Mouse (Mus musculus): ENCODE measurements around the gene Apol7a. TPM values are rescaled to one million over a fixed set of nuclear protein-coding genes. Genes with fewer than 3 reads are reported as not detected.

Gene Apol7a
- 1 to 10 TPM in 1 of 2 experiments, under 1 TPM in 1; 0.19 to 1.6 TPM for polyA plus RNA-seq (2012; fragmentation: generic; extraction: Trizol)

GRCm38 (mm10) chr15:77399027-77399426 lies at the start of gene Apol7a:
Gene Apol7a, minus strand, starts transcription at chr15:77399110.

GRCm38 (mm10) chr15:77447392-77447791 lies 48.5 kb upstream of the Apol7a start, which contains the start of gene Apol7b:
Gene Apol7b, minus strand, starts transcription at chr15:77447492.

GRCm38 (mm10) chr15:77411035-77411434 lies 12.1 kb upstream of the Apol7a start, which contains the start of gene Apol9a:
Gene Apol9a, minus strand, starts transcription at chr15:77411135.

Other genes with a start within 250 kb of the Apol7a start
- gene Rbfox2, start 92.1 kb downstream of the Apol7a start, polyA plus RNA-seq (2012; fragmentation: generic; extraction: Trizol) = 10 to 100 TPM in 1 of 2 experiments, 1 to 10 TPM in 1; 9.3 to 77.7 TPM
- gene Apol9a, start 12.0 kb upstream of the Apol7a start, polyA plus RNA-seq (2012; fragmentation: generic; extraction: Trizol) = 10 to 100 TPM; 13.5 to 90.2 TPM
- gene Apol7b, start 48.4 kb upstream of the Apol7a start, polyA plus RNA-seq (2012; fragmentation: generic; extraction: Trizol) = not detected
- gene Apol10a, start 77.9 kb upstream of the Apol7a start, polyA plus RNA-seq (2012; fragmentation: generic; extraction: Trizol) = not detected
- under 1 TPM; 0.04 to 0.12 TPM for gene Apol11a, start 109.2 kb upstream of the Apol7a start, polyA plus RNA-seq (2012; fragmentation: generic; extraction: Trizol)
- not detected for gene Apol7c, start 134.2 kb upstream of the Apol7a start, polyA plus RNA-seq (2012; fragmentation: generic; extraction: Trizol)
- not detected for gene 1700025B11Rik, start 162.8 kb upstream of the Apol7a start, polyA plus RNA-seq (2012; fragmentation: generic; extraction: Trizol)
- 1 to 10 TPM in 1 of 2 experiments, under 1 TPM in 1; 0.25 to 3.8 TPM for gene Apol10b, start 197.0 kb upstream of the Apol7a start, polyA plus RNA-seq (2012; fragmentation: generic; extraction: Trizol)
- not detected for gene Gm36245, start 200.1 kb upstream of the Apol7a start, polyA plus RNA-seq (2012; fragmentation: generic; extraction: Trizol)
- gene Apol11b, start 244.2 kb upstream of the Apol7a start, polyA plus RNA-seq (2012; fragmentation: generic; extraction: Trizol) = not detected

Measured in C3H10T1/2 (cell line).